27 mouse cellular contexts compared by ENCODE assay signal in genomic region chr14:8059938-8060337, GRCm38 (mm10). TPM values are rescaled to one million over a fixed set of nuclear protein-coding genes. Genes with fewer than 3 reads are reported as not detected.
DNase-seq lines count a peak whose midpoint lies in the region; ATAC-seq and TF ChIP-seq lines count a peak whose summit lies in the region.
"Had no signal": no experiment of that assay in that cellular context is flagged by ENCODE, and none has a peak within 500 bp of the region (broad histone marks: within the 10 kb centered on the region; RNA-seq: fewer than 3 reads in every experiment).

No protein-coding gene starts in this region.

- H3K27me3 ChIP-seq in heart, embryonic 12.5 days (replicated peaks): no peaks in the 10 kb centered on the region
- H3K27me3 ChIP-seq in midbrain, embryonic 15.5 days (replicated peaks): no peaks in the 10 kb centered on the region
- H3K27me3 ChIP-seq: forebrain, embryonic 13.5 days; heart, embryonic 15.5 days; hindbrain, embryonic 13.5 days; intestine, embryonic 15.5 days had no signal

- no peak overlapping the region for H3K4me3 ChIP-seq in heart, embryonic 12.5 days
- H3K4me3 ChIP-seq in ES-E14 (ENCODE audit: insufficient read depth in 1 of 2, low read depth in 1 of 2, low read length in 2 of 2, poor library complexity in 1 of 2, severe bottlenecking in 1 of 2): no peak overlapping the region
- H3K4me3 ChIP-seq in midbrain, embryonic 15.5 days: no peak overlapping the region
- H3K4me3 ChIP-seq: forebrain, embryonic 13.5 days; heart, embryonic 15.5 days; hindbrain, embryonic 10.5 days; hindbrain, embryonic 13.5 days; intestine, embryonic 15.5 days had no signal

- peaks cover 5% of the 10 kb centered on the region; the same call in 1 of the 2 replicates for H3K36me3 ChIP-seq in heart, embryonic 12.5 days
- no peaks in the 10 kb centered on the region; the same call in 1 of the 2 replicates for H3K36me3 ChIP-seq in ES-E14 (ENCODE audit: control insufficient read depth, insufficient read depth, low read length, poor library complexity, severe bottlenecking)
- no peaks in the 10 kb centered on the region for H3K36me3 ChIP-seq in midbrain, embryonic 15.5 days (replicated peaks)
- H3K36me3 ChIP-seq: heart, embryonic 15.5 days; hindbrain, embryonic 10.5 days; intestine, embryonic 15.5 days had no signal

- in situ Hi-C loops in ES-E14 (cut with MboI; ENCODE audit: low sequenced_read_pairs in 2 of 2, unreplicated experiment in 2 of 2): no loop called here

- no peak overlapping the region for H3K9ac ChIP-seq in heart, embryonic 12.5 days
- no peak overlapping the region for H3K9ac ChIP-seq in ES-E14 (ENCODE audit: insufficient read depth, low read depth, low read length, poor library complexity, severe bottlenecking)
- no peak overlapping the region for H3K9ac ChIP-seq in midbrain, embryonic 15.5 days
- H3K9ac ChIP-seq: forebrain, embryonic 13.5 days; heart, embryonic 15.5 days; hindbrain, embryonic 13.5 days; intestine, embryonic 15.5 days had no signal

- no peak overlapping the region for H3K4me2 ChIP-seq in heart, embryonic 12.5 days
- H3K4me2 ChIP-seq in midbrain, embryonic 15.5 days: no peak overlapping the region
- H3K4me2 ChIP-seq: forebrain, embryonic 13.5 days; heart, embryonic 11.5 days; heart, embryonic 15.5 days; hindbrain, embryonic 13.5 days; intestine, embryonic 15.5 days had no signal

- H3K9me3 ChIP-seq in heart, embryonic 12.5 days (replicated peaks): no peaks in the 10 kb centered on the region
- no peaks in the 10 kb centered on the region for H3K9me3 ChIP-seq in ES-E14 (ENCODE audit: control insufficient read depth, insufficient read depth, low read depth, low read length)
- H3K9me3 ChIP-seq in midbrain, embryonic 15.5 days: no peaks in the 10 kb centered on the region
- H3K9me3 ChIP-seq: forebrain, embryonic 13.5 days; heart, embryonic 15.5 days; hindbrain, embryonic 10.5 days; hindbrain, embryonic 13.5 days; intestine, embryonic 15.5 days had no signal

- peaks cover 6% of the 10 kb centered on the region for H3K4me1 ChIP-seq in heart, embryonic 12.5 days (replicated peaks)
- peaks cover 4 to 18% of the 10 kb centered on the region in 2 experiments; a peak in 3 of 4 replicates for H3K4me1 ChIP-seq in ES-E14 (ENCODE audit: control insufficient read depth in 2 of 2, insufficient read depth in 2 of 2, low read length in 2 of 2, poor library complexity in 1 of 2)
- 0 out of 2 replicates have a peak, but pooled peaks cover 5% of the 10 kb centered on the region for H3K4me1 ChIP-seq in midbrain, embryonic 15.5 days

- 87% methylated on average over 7 of the region's 7 CpGs for WGBS in heart, embryonic 12.5 days
- WGBS in midbrain, embryonic 15.5 days: 94% methylated on average over 7 of the region's 7 CpGs

- no peak overlapping the region for H3K27ac ChIP-seq in heart, embryonic 12.5 days (ENCODE audit: poor library complexity, severe bottlenecking)
- 0 out of 2 replicates have a peak overlapping the region, but pooled peaks have one; percentile 27 for H3K27ac ChIP-seq in ES-E14 (ENCODE audit: insufficient read depth, low read depth, low read length, poor library complexity, severe bottlenecking)
- no peak overlapping the region for H3K27ac ChIP-seq in midbrain, embryonic 15.5 days
- H3K27ac ChIP-seq: forebrain, embryonic 13.5 days; heart, embryonic 15.5 days; hindbrain, embryonic 10.5 days; hindbrain, embryonic 13.5 days; intestine, embryonic 15.5 days had no signal

- ATAC-seq in heart, embryonic 12.5 days (ENCODE audit: insufficient number of reproducible peaks, low FRiP score): no peak
- no peak for ATAC-seq in erythroblast, adult 5-6 weeks (replicated peaks; ENCODE audit: low FRiP score, poor library complexity, severe bottlenecking)
- ATAC-seq in midbrain, embryonic 15.5 days (replicated peaks): no peak
- ATAC-seq: CD4-positive, CD25-positive, alpha-beta regulatory T cell, adult 4 months; forebrain, embryonic 13.5 days; forebrain, embryonic 16.5 days; hindbrain, embryonic 16.5 days; intestine, embryonic 15.5 days had no signal

- peak; percentile 68 for DNase-seq in heart, adult 11 months
- DNase-seq in ES-E14 (ENCODE audit: low read depth, low spot score) (no peak), ZHBTc4 (ENCODE audit: low read depth, low spot score) (peak; percentile 29)
- DNase-seq: adrenal gland, adult 2 months; adrenal gland, postnatal 14 days; cerebellum, adult 11 months; cerebellum, adult 2 months; cerebellum, postnatal 10 days; cerebellum, postnatal 36 days; gastrocnemius, postnatal 10 days; gastrocnemius, postnatal 36 days; heart, postnatal 10 days; heart, postnatal 36 days; kidney, adult 11 months; kidney, adult 8-10 months had no signal

TF ChIP-seq in ES-E14, 5 proteins besides CTCF, POLR2A, EP300 and RAD21:
- TF ChIP-seq MAFK (IDR thresholded peaks at IDR 0.05; ENCODE audit: insufficient read depth, low read depth, low read length) (0 out of 2 replicates have a peak, but pooled peaks have one; percentile 37), ZNF384 (IDR thresholded peaks at IDR 0.05; ENCODE audit: low read depth, low read length) (no peak)

RNA-seq across cellular contexts. Expression of gene Rpp14, which starts 20.2 kb away (rescaled TPM):
- 42.2 and 42.6 TPM in 2 replicates for polyA plus RNA-seq in heart, embryonic 12.5 days (2016; fragmentation: Nextera tagmentation; extraction: Ambion mirVana)
- 17.3 and 28.3 TPM in 2 replicates for total RNA-seq in ES-E14 (2012; rRNA removed)
- total RNA-seq in erythroblast, adult 5-6 weeks (2015; ENCODE audit: low replicate concordance): 5.4 and 7.1 TPM in 2 replicates
- 11.7 and 14.0 TPM in 2 replicates for total RNA-seq in erythroblast, adult 5-6 weeks (2017; ENCODE audit: low replicate concordance)
- 43.8 and 46.3 TPM in 2 replicates for polyA plus RNA-seq in midbrain, embryonic 15.5 days (2015; fragmentation: Nextera tagmentation; extraction: Ambion mirVana)

RNA-seq across cellular contexts. Expression of gene Pxk, which starts 38.1 kb away (rescaled TPM):
- polyA plus RNA-seq in heart, embryonic 12.5 days (2016; fragmentation: Nextera tagmentation; extraction: Ambion mirVana): 25.5 and 27.7 TPM in 2 replicates
- total RNA-seq in ES-E14 (2012; rRNA removed): 5.4 and 5.7 TPM in 2 replicates
- total RNA-seq in erythroblast, adult 5-6 weeks (2015; ENCODE audit: low replicate concordance): 11.7 and 16.1 TPM in 2 replicates
- total RNA-seq in erythroblast, adult 5-6 weeks (2017; ENCODE audit: low replicate concordance): 3.9 and 9.6 TPM in 2 replicates
- polyA plus RNA-seq in midbrain, embryonic 15.5 days (2015; fragmentation: Nextera tagmentation; extraction: Ambion mirVana): 66.0 and 67.5 TPM in 2 replicates

RNA-seq across cellular contexts. Expression of gene Abhd6, which starts 57.2 kb away (rescaled TPM):
- 9.9 and 10.1 TPM in 2 replicates for polyA plus RNA-seq in heart, embryonic 12.5 days (2016; fragmentation: Nextera tagmentation; extraction: Ambion mirVana)
- 11.7 and 15.4 TPM in 2 replicates for total RNA-seq in ES-E14 (2012; rRNA removed)
- not detected in 2 replicates for total RNA-seq in erythroblast, adult 5-6 weeks (2015; ENCODE audit: low replicate concordance)
- total RNA-seq in erythroblast, adult 5-6 weeks (2017; ENCODE audit: low replicate concordance): not detected in 2 replicates
- 39.1 and 40.0 TPM in 2 replicates for polyA plus RNA-seq in midbrain, embryonic 15.5 days (2015; fragmentation: Nextera tagmentation; extraction: Ambion mirVana)

Comparison
In these comparisons a context has a peak if more than half of its experiments do, and no peak if none do; other contexts are left out.
1. RNA of gene Abhd6, which starts 57.2 kb away (total RNA-seq): 11.7 to 15.4 TPM in ES-E14; not detected in erythroblast, adult 5-6 weeks; every median in the first group is over 10 times any median in the second.